Mouse (Mus musculus): ENCODE data around the gene Lrrc52. TPM values are rescaled to one million over a fixed set of nuclear protein-coding genes. Genes with fewer than 3 reads are reported as not detected.

Lrrc52 gene
- total and polyA plus RNA-seq, 2 experiments from 2014 or later = 0.37 TPM; not detected in 1

- DNase-seq (ENCODE audit: low spot score) = no peak
- H3K27ac ChIP-seq = no peak overlapping the region
- no peaks in the 10 kb centered on the region for H3K27me3 ChIP-seq (ENCODE audit: insufficient read depth, low read length)
- ATAC-seq = no peak
- no peak for TF ChIP-seq CTCF (IDR thresholded peaks at IDR 0.05; ENCODE audit: low read depth)
- no peaks in the 10 kb centered on the region for H3K9me3 ChIP-seq (ENCODE audit: low read length)
- H3K36me3 ChIP-seq (ENCODE audit: insufficient read depth, low read length) = no peaks in the 10 kb centered on the region
- peaks cover 3% of the 10 kb centered on the region; the same call in 1 of the 2 replicates for H3K4me1 ChIP-seq (ENCODE audit: insufficient read depth, low read length)
- no peak overlapping the region for H3K4me3 ChIP-seq (ENCODE audit: low read length)
- H3K4me2 ChIP-seq (ENCODE audit: low read depth, low read length) = no peak overlapping the region
- WGBS = 49% methylated on average over 3 of the region's 3 CpGs
- H3K9ac ChIP-seq (replicated peaks; ENCODE audit: low read length) = no peak overlapping the region
These were observed 31.0 kb upstream of the Lrrc52 start for GRCm38 (mm10) chr1:167497560-167497959.

GRCm38 (mm10) chr1:167491501-167491900, 24.9 kb upstream of the Lrrc52 start:
- Histone ChIP-seq H3K4me3 (ENCODE audit: low read length) (no peak overlapping the region), H3K9me3 (ENCODE audit: low read length) (no peaks in the 10 kb centered on the region), H3K27me3 (ENCODE audit: insufficient read depth, low read length) (no peaks in the 10 kb centered on the region), H3K27ac (no peak overlapping the region), H3K36me3 (ENCODE audit: insufficient read depth, low read length) (no peaks in the 10 kb centered on the region), H3K4me2 (ENCODE audit: low read depth, low read length) (no peak overlapping the region), H3K9ac (replicated peaks; ENCODE audit: low read length) (no peak overlapping the region), H3K4me1 (ENCODE audit: insufficient read depth, low read length) (no peaks in the 10 kb centered on the region)
- no peak for ATAC-seq
- no peak for TF ChIP-seq CTCF (IDR thresholded peaks at IDR 0.05; ENCODE audit: low read depth)
- DNase-seq (ENCODE audit: low spot score) = no peak
- WGBS = 87% methylated on average over 7 of the region's 7 CpGs

- H3K27me3 ChIP-seq (ENCODE audit: insufficient read depth, low read length) = no peaks in the 10 kb centered on the region
- ATAC-seq (no peak), DNase-seq (ENCODE audit: low spot score) (no peak)
- TF ChIP-seq CTCF (IDR thresholded peaks at IDR 0.05; ENCODE audit: low read depth) = no peak
- no peaks in the 10 kb centered on the region for H3K4me1 ChIP-seq (ENCODE audit: insufficient read depth, low read length)
- no peak overlapping the region for H3K4me3 ChIP-seq (ENCODE audit: low read length)
- 93% methylated on average over 5 of the region's 5 CpGs for WGBS
- no peaks in the 10 kb centered on the region for H3K36me3 ChIP-seq (ENCODE audit: insufficient read depth, low read length)
- no peaks in the 10 kb centered on the region for H3K9me3 ChIP-seq (ENCODE audit: low read length)
- no peak overlapping the region for H3K4me2 ChIP-seq (ENCODE audit: low read depth, low read length)
- H3K27ac ChIP-seq = no peak overlapping the region
- H3K9ac ChIP-seq (replicated peaks; ENCODE audit: low read length) = no peak overlapping the region
These were observed 21.4 kb upstream of the Lrrc52 start for GRCm38 (mm10) chr1:167487933-167488332.

GRCm38 (mm10) chr1:167486959-167487680, 20.5 kb upstream of the Lrrc52 start:
- H3K9me3 ChIP-seq (ENCODE audit: low read length) = no peaks in the 10 kb centered on the region
- no peak for ATAC-seq
- no peaks in the 10 kb centered on the region for H3K27me3 ChIP-seq (ENCODE audit: insufficient read depth, low read length)
- no peak overlapping the region for H3K9ac ChIP-seq (replicated peaks; ENCODE audit: low read length)
- WGBS = 88% methylated on average over 3 of the region's 3 CpGs
- H3K27ac ChIP-seq = no peak overlapping the region
- no peak overlapping the region for H3K4me2 ChIP-seq (ENCODE audit: low read depth, low read length)
- TF ChIP-seq CTCF (IDR thresholded peaks at IDR 0.05; ENCODE audit: low read depth) = no peak
- H3K4me3 ChIP-seq (ENCODE audit: low read length) = no peak overlapping the region
- no peak for DNase-seq (ENCODE audit: low spot score)
- H3K4me1 ChIP-seq (ENCODE audit: insufficient read depth, low read length) = no peaks in the 10 kb centered on the region
- H3K36me3 ChIP-seq (ENCODE audit: insufficient read depth, low read length) = no peaks in the 10 kb centered on the region

DNA sequence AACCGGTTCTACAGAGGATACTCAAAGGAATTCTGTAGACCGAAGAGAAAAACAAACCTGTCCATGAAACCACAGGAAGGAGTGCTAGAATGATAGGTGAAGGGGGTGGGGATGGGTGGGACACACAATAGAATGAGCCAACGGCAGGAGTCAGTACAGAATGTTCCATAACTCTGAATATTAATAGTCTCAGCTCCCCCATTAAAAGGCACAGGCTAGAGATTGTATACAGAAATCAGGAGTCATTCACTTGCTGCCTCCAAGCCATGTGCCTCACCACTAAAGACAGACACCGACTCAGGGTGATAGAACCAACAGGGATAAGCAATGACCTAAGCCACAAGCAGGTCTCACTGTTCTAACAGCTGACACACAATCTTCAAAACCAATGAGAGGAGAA, 16.3 kb upstream of the Lrrc52 start:
- H3K27me3 ChIP-seq (ENCODE audit: insufficient read depth, low read length) = no peaks in the 10 kb centered on the region
- no peak overlapping the region for H3K4me2 ChIP-seq (ENCODE audit: low read depth, low read length)
- WGBS = 91% methylated on average over 4 of the region's 4 CpGs
- no peaks in the 10 kb centered on the region for H3K4me1 ChIP-seq (ENCODE audit: insufficient read depth, low read length)
- DNase-seq (ENCODE audit: low spot score) (no peak), ATAC-seq (no peak)
- no peak overlapping the region for H3K27ac ChIP-seq
- H3K36me3 ChIP-seq (ENCODE audit: insufficient read depth, low read length) = no peaks in the 10 kb centered on the region
- no peak overlapping the region for H3K9ac ChIP-seq (replicated peaks; ENCODE audit: low read length)
- no peaks in the 10 kb centered on the region for H3K9me3 ChIP-seq (ENCODE audit: low read length)
- TF ChIP-seq CTCF (IDR thresholded peaks at IDR 0.05; ENCODE audit: low read depth) = no peak
- no peak overlapping the region for H3K4me3 ChIP-seq (ENCODE audit: low read length)

DNA sequence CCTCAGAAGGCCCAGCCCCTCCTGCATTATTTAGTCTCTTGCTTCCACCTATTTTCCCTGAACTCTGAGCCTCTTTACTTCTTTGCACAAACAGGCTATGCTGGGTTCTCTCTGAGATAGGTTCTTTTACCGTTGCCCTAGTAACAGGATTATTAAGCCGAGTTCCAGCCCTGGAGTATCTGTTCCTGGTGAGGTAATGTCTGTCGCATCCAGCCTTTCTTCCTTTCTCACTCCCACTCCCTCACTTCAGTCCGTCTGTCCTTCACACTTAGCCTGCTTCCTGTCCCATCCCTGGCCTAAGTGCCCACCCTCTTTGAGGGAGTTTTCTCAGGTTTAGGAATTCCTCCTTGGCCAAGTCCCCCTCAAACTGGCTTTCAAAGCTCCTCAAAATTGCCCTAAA, 7.0 kb upstream of the Lrrc52 start:
- no peaks in the 10 kb centered on the region for H3K4me1 ChIP-seq (ENCODE audit: insufficient read depth, low read length)
- peak; percentile 36 for DNase-seq (ENCODE audit: low spot score)
- no peak overlapping the region for H3K4me2 ChIP-seq (ENCODE audit: low read depth, low read length)
- H3K9ac ChIP-seq (replicated peaks; ENCODE audit: low read length) = no peak overlapping the region
- H3K27ac ChIP-seq = no peak overlapping the region
- TF ChIP-seq CTCF (IDR thresholded peaks at IDR 0.05; ENCODE audit: low read depth) = no peak
- no peaks in the 10 kb centered on the region for H3K9me3 ChIP-seq (ENCODE audit: low read length)
- no peaks in the 10 kb centered on the region for H3K27me3 ChIP-seq (ENCODE audit: insufficient read depth, low read length)
- peak; percentile 56; the same call in 1 of the 2 replicates for ATAC-seq
- 16% methylated on average over 4 of the region's 4 CpGs for WGBS
- H3K36me3 ChIP-seq (ENCODE audit: insufficient read depth, low read length) = no peaks in the 10 kb centered on the region
- H3K4me3 ChIP-seq (ENCODE audit: low read length) = no peak overlapping the region

DNA sequence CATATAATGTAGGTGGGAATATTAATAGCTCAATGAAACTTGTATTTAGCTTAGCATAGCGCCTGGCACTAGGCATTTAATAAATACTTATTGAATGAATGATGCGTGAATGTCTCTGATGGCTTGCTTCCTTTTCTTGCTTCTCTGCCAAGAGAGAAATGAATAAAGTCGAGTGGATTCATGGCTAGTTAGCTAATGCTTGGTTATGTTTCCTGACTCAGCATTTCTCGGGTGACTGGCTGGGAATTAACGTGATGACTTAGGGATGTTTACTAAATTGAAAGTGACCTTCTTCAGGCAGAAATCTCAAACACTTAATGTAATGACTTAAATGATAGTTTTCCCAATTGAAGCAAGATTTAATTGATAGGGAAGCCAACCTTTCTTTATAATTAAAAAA, 1.3 kb upstream of the Lrrc52 start:
- Histone ChIP-seq H3K27ac (no peak overlapping the region), H3K4me1 (ENCODE audit: insufficient read depth, low read length) (0 out of 2 replicates have a peak, but pooled peaks cover 4% of the 10 kb centered on the region), H3K27me3 (ENCODE audit: insufficient read depth, low read length) (no peaks in the 10 kb centered on the region), H3K9me3 (ENCODE audit: low read length) (no peaks in the 10 kb centered on the region), H3K36me3 (ENCODE audit: insufficient read depth, low read length) (no peaks in the 10 kb centered on the region), H3K9ac (replicated peaks; ENCODE audit: low read length) (no peak overlapping the region), H3K4me2 (ENCODE audit: low read depth, low read length) (no peak overlapping the region), H3K4me3 (ENCODE audit: low read length) (no peak overlapping the region)
- DNase-seq (ENCODE audit: low spot score) (peak; percentile 22), ATAC-seq (no peak)
- 45% methylated on average over 5 of the region's 5 CpGs for WGBS
- no peak for TF ChIP-seq CTCF (IDR thresholded peaks at IDR 0.05; ENCODE audit: low read depth)

All from hindbrain, postnatal 0 days (tissue).